Mouse (Mus musculus) liver (tissue): ENCODE data around the gene Rgs7bp.
A peak's percentile ranks its signal among the peaks of the same experiment; 100 is the strongest.

Experiments used
- DNase-seq: peaks from one replicate; pipeline ENCODE4 v3.0.0-alpha.2; 2020; ENCODE audit warnings: mixed read lengths

Gene Rgs7bp

DNA sequence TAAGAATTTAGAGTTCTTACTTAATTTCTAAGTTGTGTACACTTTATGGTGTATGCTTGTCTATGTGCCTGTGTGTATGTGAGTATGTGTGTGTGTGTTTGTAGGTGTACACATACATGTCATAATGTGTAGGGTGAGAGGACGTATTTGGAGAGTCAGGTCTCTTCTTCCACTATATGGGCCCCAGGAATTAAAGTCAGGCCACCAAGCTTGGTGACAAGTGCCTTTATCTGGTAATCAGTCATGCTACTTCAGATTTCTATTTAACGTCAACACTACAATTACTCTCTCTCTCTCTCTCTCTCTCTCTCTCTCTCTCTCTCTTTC lies 51.9 kb downstream of the Rgs7bp start:
- DNase-seq, result no peak

GRCm38 (mm10) chr13:105002132-105002830 lies 52.4 kb downstream of the Rgs7bp start:
- DNase-seq, result no peak

- DNase-seq, result no peak
Observed at GRCm38 (mm10) chr13:105001714-105002113, 53.0 kb downstream of the Rgs7bp start.

DNA sequence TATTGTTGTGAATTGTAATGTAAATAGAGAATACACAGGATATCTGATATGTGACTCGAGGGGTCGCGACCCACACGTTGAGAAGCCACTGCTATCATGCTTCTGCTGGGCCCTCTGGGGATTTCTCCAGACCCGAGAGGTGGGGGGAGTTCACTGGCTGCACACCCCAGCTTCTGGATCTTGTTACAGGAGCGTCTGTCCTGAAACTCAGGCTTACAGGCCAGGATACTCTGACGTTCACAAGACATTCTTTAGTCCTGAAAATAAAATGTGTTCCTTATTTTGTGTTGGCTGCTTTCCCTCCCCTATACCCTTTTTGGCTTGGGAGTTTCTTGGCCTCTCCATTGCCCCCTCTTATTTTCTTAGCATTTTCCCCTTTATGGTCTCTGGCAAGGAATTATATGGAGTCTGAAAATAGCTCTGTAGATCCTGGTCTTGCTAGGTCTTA lies 65.9 kb downstream of the Rgs7bp start:
- DNase-seq, result no peak

DNA sequence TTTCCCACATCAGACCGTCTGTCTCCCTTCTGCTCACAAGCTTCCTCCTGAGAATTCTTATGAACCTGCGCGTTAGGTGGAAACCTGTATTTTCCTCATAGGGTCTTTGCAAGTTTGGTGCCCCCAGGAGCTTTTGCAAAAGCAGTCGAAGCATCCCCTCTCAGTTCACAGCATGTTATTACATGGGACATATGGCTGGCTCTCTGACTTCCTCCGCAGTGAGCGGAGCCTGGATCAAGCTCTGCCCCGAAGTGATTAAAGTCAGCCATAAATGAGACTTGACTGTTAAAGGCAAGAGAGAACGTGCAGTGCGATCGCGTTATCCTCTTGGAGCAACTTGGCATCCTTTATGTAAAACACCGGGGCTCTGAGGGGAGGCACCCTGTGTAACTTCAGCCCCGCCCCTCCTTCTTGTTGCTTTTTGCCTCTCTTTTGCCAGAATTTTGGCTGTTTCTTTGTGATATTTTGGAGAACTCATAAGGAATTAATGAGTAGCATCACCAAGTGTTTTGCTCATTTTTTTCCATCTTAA lies 66.7 kb downstream of the Rgs7bp start:
- DNase-seq, result no peak

GRCm38 (mm10) chr13:104985691-104986090 lies 69.0 kb downstream of the Rgs7bp start:
- no peak for DNase-seq

- no peak for DNase-seq
Observed at GRCm38 (mm10) chr13:104983989-104984388, 70.7 kb downstream of the Rgs7bp start.

GRCm38 (mm10) chr13:104982781-104983353 lies 71.9 kb downstream of the Rgs7bp start:
- DNase-seq, result no peak

GRCm38 (mm10) chr13:104978176-104978575 lies 76.6 kb downstream of the Rgs7bp start:
- no peak for DNase-seq

GRCm38 (mm10) chr13:104967486-104967885 lies 87.2 kb downstream of the Rgs7bp start:
- DNase-seq, result no peak

- DNase-seq, result no peak
Observed at GRCm38 (mm10) chr13:104963716-104964115, 91.0 kb downstream of the Rgs7bp start.

DNA sequence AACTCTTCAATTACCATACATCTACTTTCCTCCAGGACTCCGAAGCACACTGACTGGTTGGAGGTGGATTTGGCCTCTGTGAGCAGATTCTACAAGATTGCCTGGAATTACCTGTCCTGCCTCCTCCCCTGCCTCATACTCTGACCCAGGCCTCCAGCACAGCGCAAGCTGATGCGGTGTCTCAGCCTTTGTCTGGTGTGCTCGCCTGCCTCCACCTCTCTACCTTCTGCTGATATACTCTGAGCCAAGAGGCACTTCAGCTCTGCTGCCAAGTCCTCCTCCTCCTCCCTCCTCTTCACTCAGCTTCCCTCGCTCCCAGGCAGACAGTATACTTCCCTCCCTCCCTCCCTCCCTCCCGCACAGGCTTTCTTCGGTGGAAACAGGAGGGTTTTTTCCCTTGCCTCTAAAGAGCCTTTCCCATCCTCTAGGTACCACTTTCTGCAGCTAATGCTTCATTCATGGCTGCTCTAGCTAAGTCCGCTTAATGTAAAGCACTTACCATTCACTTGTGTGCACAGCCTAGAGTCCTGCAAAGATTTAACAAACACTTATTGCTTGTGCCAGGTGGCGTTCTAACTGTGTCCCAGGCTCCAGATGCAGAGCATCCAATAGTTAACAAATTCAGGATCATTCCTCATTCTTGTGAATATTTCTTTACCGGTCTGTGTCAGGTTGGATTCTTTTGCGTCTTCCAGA lies 91.9 kb downstream of the Rgs7bp start:
- DNase-seq, result peak; percentile 5

- DNase-seq, result no peak
Observed at GRCm38 (mm10) chr13:104962166-104962565, 92.6 kb downstream of the Rgs7bp start.

DNA sequence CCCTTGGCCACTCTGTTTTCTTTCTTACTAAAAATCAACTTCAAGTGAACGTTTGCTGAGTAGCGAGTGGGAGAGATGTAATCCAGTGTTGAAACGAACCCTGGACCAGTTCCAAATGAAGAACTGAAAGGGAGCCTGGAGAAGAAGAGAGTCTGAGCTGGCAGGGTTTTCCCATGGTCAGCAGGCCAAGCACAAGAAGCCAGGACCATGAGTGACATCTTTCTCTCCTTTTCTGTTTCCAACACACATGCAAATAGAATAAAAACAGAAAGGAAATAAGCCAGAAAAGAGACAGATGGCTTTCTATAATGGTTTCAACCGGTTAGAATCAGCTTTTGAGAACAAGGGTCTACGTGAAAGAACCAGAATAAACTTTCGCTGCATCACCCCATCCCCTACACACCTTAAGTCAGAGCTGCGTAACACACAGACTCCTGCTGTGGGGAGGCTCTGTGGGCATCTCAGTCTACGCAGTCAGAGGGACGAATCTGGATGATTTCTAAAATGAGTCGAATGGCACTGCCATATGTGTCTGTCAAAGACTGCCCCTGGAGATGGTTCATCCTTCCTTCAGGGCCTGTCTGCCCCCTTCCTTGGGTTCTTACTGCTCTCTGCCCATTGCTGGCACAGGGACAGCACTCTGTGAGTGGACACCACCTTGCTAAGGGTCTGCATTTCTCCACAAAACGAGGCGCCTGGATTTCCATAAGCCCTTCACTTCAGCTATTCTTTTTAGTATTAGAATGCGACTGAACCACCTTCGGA lies 93.6 kb downstream of the Rgs7bp start:
- DNase-seq, result no peak

GRCm38 (mm10) chr13:104960206-104960928 lies 94.4 kb downstream of the Rgs7bp start:
- DNase-seq, result no peak

DNA sequence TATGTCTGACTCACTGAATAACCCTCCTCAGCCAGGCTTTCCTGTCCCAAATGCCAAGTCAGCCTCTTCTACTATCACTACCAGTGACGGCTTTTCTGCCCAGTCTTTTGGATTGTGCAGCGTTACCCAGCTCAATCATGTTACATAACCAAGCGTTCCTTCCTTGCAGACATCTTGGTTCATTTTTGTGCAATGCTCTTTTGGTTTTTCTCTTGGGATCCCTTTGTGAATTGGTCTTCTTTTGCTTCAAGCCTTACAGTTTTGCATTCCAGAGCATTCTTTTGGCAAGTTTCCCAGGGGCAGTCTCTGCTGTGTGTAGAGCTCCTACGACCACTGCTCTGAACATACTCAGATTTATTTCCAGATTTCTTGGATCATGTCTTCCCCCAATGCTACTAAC lies 95.0 kb downstream of the Rgs7bp start:
- DNase-seq, result no peak

DNA sequence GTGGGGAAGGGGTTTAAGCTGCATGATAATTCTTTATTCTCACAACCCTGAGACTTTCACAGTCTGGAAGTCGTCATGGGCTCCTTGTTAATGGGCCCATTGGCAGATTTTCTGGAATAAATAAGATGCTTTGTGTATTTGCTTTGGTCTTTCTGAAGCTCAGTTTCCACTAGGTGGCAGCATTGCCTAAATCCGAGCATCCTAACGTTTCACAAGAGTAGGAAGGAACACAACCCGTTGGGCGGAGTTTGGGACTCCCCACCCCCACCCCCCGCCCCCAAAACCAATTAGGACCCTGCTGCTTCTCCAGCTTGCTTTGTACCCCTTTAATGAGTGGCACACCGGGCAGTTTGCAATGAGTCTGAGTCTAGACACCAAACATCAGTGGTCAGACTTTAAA lies 106.8 kb downstream of the Rgs7bp start:
- peak; percentile 69 for DNase-seq

DNA sequence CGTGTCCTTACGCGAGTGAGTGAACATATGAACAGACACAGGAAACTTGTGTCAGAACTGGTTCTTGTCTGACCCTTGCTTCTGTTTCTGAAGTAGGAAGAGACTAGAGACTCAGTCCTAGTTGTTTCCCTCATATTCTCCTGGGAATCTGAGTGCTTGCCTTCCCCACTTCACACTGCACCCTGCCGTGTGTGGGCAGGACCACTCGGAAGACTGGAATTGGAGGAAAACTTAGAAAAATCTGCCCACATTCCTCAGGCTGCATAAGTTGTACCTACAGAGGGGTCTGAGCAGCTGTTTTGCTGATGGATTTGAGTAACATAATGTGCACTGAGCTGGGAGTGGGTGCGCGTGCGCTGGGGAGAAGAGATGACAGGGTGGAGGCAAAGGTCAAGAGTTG lies 114.2 kb downstream of the Rgs7bp start:
- no peak for DNase-seq

DNA sequence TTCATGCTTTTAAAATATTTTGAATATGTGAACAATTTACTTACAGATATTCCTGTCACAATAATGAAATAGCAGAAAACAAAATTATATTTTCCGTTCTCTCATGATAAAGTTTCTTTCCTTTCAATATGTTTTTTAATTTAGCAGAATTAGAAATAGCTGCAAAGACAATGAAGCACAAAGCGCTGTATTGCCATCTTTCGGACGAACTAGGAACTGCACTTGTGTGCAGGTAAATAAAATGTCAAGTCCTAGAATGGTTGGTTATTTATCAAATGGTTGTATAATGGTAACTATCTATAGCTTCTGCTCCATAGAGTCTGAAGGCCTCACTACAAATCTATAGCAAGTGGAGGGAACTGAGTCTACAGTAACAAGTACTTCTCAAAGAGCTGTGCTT lies 114.9 kb downstream of the Rgs7bp start:
- peak; percentile 46 for DNase-seq

- no peak for DNase-seq
Observed at GRCm38 (mm10) chr13:104938966-104939593, 115.7 kb downstream of the Rgs7bp start.

DNA sequence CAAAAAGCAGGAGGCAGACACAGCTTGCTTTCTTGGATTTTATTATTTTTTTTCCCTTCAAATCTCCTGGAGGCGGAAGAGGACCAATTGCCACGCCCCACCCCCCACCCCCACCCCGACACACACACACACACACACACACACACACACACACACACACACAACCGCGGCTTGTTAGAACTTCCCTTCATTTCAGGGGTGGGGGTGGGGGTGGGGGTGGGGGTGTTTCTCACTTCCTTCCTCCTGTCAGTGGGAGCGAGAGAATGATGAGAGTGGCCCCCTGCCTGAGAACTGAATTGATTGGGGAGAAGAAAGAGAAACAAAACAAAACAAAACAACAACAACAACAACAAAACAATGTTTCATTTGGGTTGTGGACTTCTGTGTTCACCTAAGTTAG lies 117.0 kb downstream of the Rgs7bp start:
- DNase-seq, result peak; percentile 34

GRCm38 (mm10) chr13:104936586-104936985 lies 118.1 kb downstream of the Rgs7bp start:
- DNase-seq, result no peak
